Mouse (Mus musculus): ENCODE measurements around the gene Ipmk.

GRCm38 (mm10) chr10:71346722-71347508, 648 bp upstream of the Ipmk start:
- TF ChIP-seq POLR2A (IDR thresholded peaks at IDR 0.05; ENCODE audit: borderline replicate concordance, insufficient read depth, low read length) = no peak
- no peak for TF ChIP-seq CTCF (IDR thresholded peaks at IDR 0.05; ENCODE audit: borderline replicate concordance, insufficient read depth, low read depth, low read length)

Data from cerebellum, adult 2 months (tissue).